Comparison of ENCODE assay signal across 8 mouse cellular contexts in genomic region chr11:108921506-108922455, GRCm38 (mm10). TPM values are rescaled to one million over a fixed set of nuclear protein-coding genes. Genes with fewer than 3 reads are reported as not detected.
DNase-seq lines count a peak whose midpoint lies in the region; ATAC-seq and TF ChIP-seq lines count a peak whose summit lies in the region.

No protein-coding gene starts in this region.

- ATAC-seq in erythroid progenitor cell, adult 5-6 weeks (replicated peaks; ENCODE audit: low FRiP score, poor library complexity, severe bottlenecking), result 0 out of 2 replicates have a peak, but pooled peaks have one; percentile 22
- peak; percentile 24; the same call in 1 of the 2 replicates for ATAC-seq in hindbrain, embryonic 14.5 days (ENCODE audit: low FRiP score)
- ATAC-seq in liver, embryonic 14.5 days (ENCODE audit: insufficient read depth), result no peak
- ATAC-seq in megakaryocyte-erythroid progenitor cell, adult 5-6 weeks (replicated peaks; ENCODE audit: low FRiP score, low TSS enrichment, poor library complexity, severe bottlenecking), result no peak

- intact Hi-C loops in gastrocnemius, adult 2 months (cut with DNase I), result no loop called here

- TF ChIP-seq CTCF in gastrocnemius, adult 2 months (IDR thresholded peaks at IDR 0.05), result no peak
- TF ChIP-seq CTCF in liver, embryonic 14.5 days (IDR thresholded peaks at IDR 0.05; ENCODE audit: low read depth), result no peak

- H3K4me1 ChIP-seq in hindbrain, embryonic 14.5 days (replicated peaks; ENCODE audit: control insufficient read depth, insufficient read depth, low read length), result peaks cover 58% of the 10 kb centered on the region
- no peaks in the 10 kb centered on the region for H3K4me1 ChIP-seq in liver, embryonic 14.5 days (replicated peaks; ENCODE audit: control insufficient read depth in 2 of 2, insufficient read depth in 2 of 2, low read length in 1 of 2)

- peak; percentile 59 for DNase-seq in gastrocnemius, adult 2 months
- DNase-seq in gastrocnemius, adult 18-20 months (ENCODE audit: low spot score), result no peak
- peak; percentile 41 for DNase-seq in R1 (ENCODE audit: low read depth, low spot score)
- peak; percentile 58 for DNase-seq in hindbrain, embryonic 14.5 days (ENCODE audit: low spot score)
- DNase-seq in liver, embryonic 14.5 days (ENCODE audit: low read depth in 3 of 3, low spot score in 3 of 3), result no peak
- peak; percentile 52 for DNase-seq in ovary, postnatal 14 days (ENCODE audit: low spot score)

- H3K27me3 ChIP-seq in hindbrain, embryonic 14.5 days (ENCODE audit: control insufficient read depth, insufficient read depth, low read length), result no peaks in the 10 kb centered on the region
- H3K27me3 ChIP-seq in liver, embryonic 14.5 days (ENCODE audit: control insufficient read depth, insufficient read depth, low read length), result peaks cover 45% of the 10 kb centered on the region

- H3K27ac ChIP-seq in gastrocnemius, adult 2 months, result peak overlapping the region; percentile 100
- peak overlapping the region; percentile 99 for H3K27ac ChIP-seq in hindbrain, embryonic 14.5 days
- H3K27ac ChIP-seq in liver, embryonic 14.5 days, result no peak overlapping the region

- H3K36me3 ChIP-seq in hindbrain, embryonic 14.5 days (replicated peaks; ENCODE audit: control insufficient read depth, insufficient read depth), result no peaks in the 10 kb centered on the region
- H3K36me3 ChIP-seq in liver, embryonic 14.5 days (replicated peaks; ENCODE audit: control insufficient read depth, insufficient read depth, low read depth), result no peaks in the 10 kb centered on the region

- peak overlapping the region; percentile 90 for H3K9ac ChIP-seq in hindbrain, embryonic 14.5 days
- no peak overlapping the region for H3K9ac ChIP-seq in liver, embryonic 14.5 days (replicated peaks)

- peak overlapping the region; percentile 92 for H3K4me3 ChIP-seq in gastrocnemius, adult 2 months
- peak overlapping the region; percentile 92 for H3K4me3 ChIP-seq in hindbrain, embryonic 14.5 days (replicated peaks; ENCODE audit: low read length)
- peak overlapping the region; percentile 43 to 46 for H3K4me3 ChIP-seq in liver, embryonic 14.5 days (ENCODE audit: insufficient read depth in 1 of 2, low read depth in 2 of 2, low read length in 2 of 2)

- peak overlapping the region; percentile 68 for H3K4me2 ChIP-seq in hindbrain, embryonic 14.5 days (replicated peaks)
- peak overlapping the region; percentile 64 for H3K4me2 ChIP-seq in liver, embryonic 14.5 days (ENCODE audit: low read depth)

- H3K9me3 ChIP-seq in hindbrain, embryonic 14.5 days (ENCODE audit: control insufficient read depth, low read length), result no peaks in the 10 kb centered on the region
- H3K9me3 ChIP-seq in liver, embryonic 14.5 days (ENCODE audit: control insufficient read depth, low read length), result no peaks in the 10 kb centered on the region

- WGBS in hindbrain, embryonic 14.5 days, result under 1% methylated on average over 56 of the region's 62 CpGs
- WGBS in liver, embryonic 14.5 days (ENCODE audit: insufficient replicate concordance), result 1% methylated on average over 55 of the region's 62 CpGs

- TF ChIP-seq EP300 in liver, embryonic 14.5 days (IDR thresholded peaks at IDR 0.05; ENCODE audit: low read depth), result no peak

RNA-seq across cellular contexts. Expression of gene Axin2, which starts 1.6 kb away (rescaled TPM):
- total RNA-seq in gastrocnemius, adult 2 months (2021), result 1 to 10 TPM; 8.5 to 9.3 TPM
- total RNA-seq in gastrocnemius, adult 18-20 months (2021), result 1 to 10 TPM; 5.4 to 9.6 TPM
- 0.72 and 2.9 TPM in 2 replicates for total RNA-seq in erythroid progenitor cell, adult 5-6 weeks (2015; ENCODE audit: low replicate concordance)
- 0.77 TPM in 1 of 2 replicates, not detected in the other for total RNA-seq in erythroid progenitor cell, adult 5-6 weeks (2017; ENCODE audit: low replicate concordance)
- polyA plus RNA-seq in hindbrain, embryonic 14.5 days (2014; fragmentation: Nextera tagmentation; extraction: Ambion mirVana), result 9.0 and 11.7 TPM in 2 replicates
- polyA plus RNA-seq in liver, embryonic 14.5 days (2012; rRNA removed), result 0.36 and 0.85 TPM in 2 replicates
- polyA plus RNA-seq in liver, embryonic 14.5 days (2014; fragmentation: Nextera tagmentation; extraction: Ambion mirVana), result 0.15 and 0.16 TPM in 2 replicates
- 1.3 and 5.7 TPM in 2 replicates for total RNA-seq in megakaryocyte-erythroid progenitor cell, adult 5-6 weeks (2014; fragmentation: Nextera tagmentation)
- 0.38 and 2.0 TPM in 2 replicates for total RNA-seq in megakaryocyte-erythroid progenitor cell, adult 5-6 weeks (2017)

Comparison
In these comparisons a context has a peak if more than half of its experiments do, and no peak if none do; other contexts are left out.
1. DNase-seq: peak in gastrocnemius, adult 2 months (single experiment), R1 (single experiment), hindbrain, embryonic 14.5 days (single experiment) and ovary, postnatal 14 days (single experiment); none in gastrocnemius, adult 18-20 months (single experiment) and liver, embryonic 14.5 days (0 of 3).
2. ATAC-seq: peak in erythroid progenitor cell, adult 5-6 weeks (single experiment) and hindbrain, embryonic 14.5 days (single experiment); none in liver, embryonic 14.5 days (single experiment) and megakaryocyte-erythroid progenitor cell, adult 5-6 weeks (single experiment).
3. Peak in every context shown above with its lines, with median percentiles within 50 percentile points of each other: H3K4me3 ChIP-seq.